In the genomic region with DNA sequence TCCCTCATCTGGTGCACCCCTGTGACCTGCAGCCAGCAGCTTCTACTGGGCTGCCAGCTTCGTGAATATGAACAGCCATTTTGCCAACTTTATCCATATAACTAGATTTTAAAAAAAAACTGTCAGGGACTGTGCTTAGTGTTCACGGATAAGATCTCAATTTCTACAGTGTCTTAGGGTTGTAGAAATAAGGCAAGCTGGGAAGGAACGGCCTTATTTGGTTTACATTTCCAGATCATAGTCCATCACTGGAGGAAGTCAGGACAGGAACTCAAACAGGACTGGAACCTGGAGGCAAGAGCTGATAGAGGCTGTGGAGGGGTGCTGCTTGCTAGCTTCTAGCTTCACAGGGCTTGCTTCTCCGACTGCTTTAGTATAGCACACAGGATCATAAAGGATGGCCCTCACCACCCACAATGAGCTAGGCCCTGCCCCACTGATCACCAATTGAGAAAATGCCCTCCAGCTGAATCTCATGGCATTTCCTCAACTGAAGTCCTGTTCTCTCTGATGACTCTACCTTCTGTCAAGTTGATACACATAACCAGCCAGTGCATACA, we compare ENCODE assay signal across 8 mouse cellular contexts. TPM values are rescaled to one million over a fixed set of nuclear protein-coding genes. Genes with fewer than 3 reads are reported as not detected.
DNase-seq lines count a peak whose midpoint lies in the region; ATAC-seq and TF ChIP-seq lines count a peak whose summit lies in the region.

No protein-coding gene starts in this region.

- peak overlapping the region; percentile 66 for H3K4me2 ChIP-seq in heart, embryonic 15.5 days
- H3K4me2 ChIP-seq in forebrain, embryonic 15.5 days (replicated peaks): peak overlapping the region; percentile 73

- no peak for ATAC-seq in heart, embryonic 15.5 days (replicated peaks; ENCODE audit: insufficient number of reproducible peaks, insufficient read depth, low FRiP score, low read depth)
- ATAC-seq in forebrain, embryonic 15.5 days (replicated peaks): no peak
- no peak for ATAC-seq in erythroid progenitor cell, adult 5-6 weeks (replicated peaks; ENCODE audit: low FRiP score, poor library complexity, severe bottlenecking)

- H3K27me3 ChIP-seq in heart, embryonic 15.5 days: no peaks in the 10 kb centered on the region
- no peaks in the 10 kb centered on the region for H3K27me3 ChIP-seq in forebrain, embryonic 15.5 days
- H3K27me3 ChIP-seq in midbrain, embryonic 10.5 days (ENCODE audit: low read depth, poor library complexity, severe bottlenecking): no peaks in the 10 kb centered on the region

- H3K36me3 ChIP-seq in heart, embryonic 15.5 days: no peaks in the 10 kb centered on the region
- H3K36me3 ChIP-seq in ES-E14 (ENCODE audit: control insufficient read depth, insufficient read depth, low read length, poor library complexity, severe bottlenecking): peaks cover 10% of the 10 kb centered on the region
- no peaks in the 10 kb centered on the region for H3K36me3 ChIP-seq in forebrain, embryonic 15.5 days
- H3K36me3 ChIP-seq in midbrain, embryonic 10.5 days: peaks cover 25% of the 10 kb centered on the region

- H3K4me3 ChIP-seq in heart, embryonic 15.5 days: peak overlapping the region; percentile 92
- H3K4me3 ChIP-seq in ES-E14 (ENCODE audit: insufficient read depth in 1 of 2, low read depth in 1 of 2, low read length in 2 of 2, poor library complexity in 1 of 2, severe bottlenecking in 1 of 2): peak overlapping the region; percentile 83 to 85
- peak overlapping the region; percentile 95 for H3K4me3 ChIP-seq in forebrain, embryonic 15.5 days
- peak overlapping the region; percentile 97 for H3K4me3 ChIP-seq in midbrain, embryonic 10.5 days

- WGBS in heart, embryonic 15.5 days: 28% methylated on average over 4 of the region's 4 CpGs
- 35% methylated on average over 4 of the region's 4 CpGs for WGBS in forebrain, embryonic 15.5 days
- WGBS in midbrain, embryonic 10.5 days: 47% methylated on average over 4 of the region's 4 CpGs

- H3K9ac ChIP-seq in heart, embryonic 15.5 days: peak overlapping the region; percentile 98
- peak overlapping the region; percentile 94 for H3K9ac ChIP-seq in ES-E14 (ENCODE audit: insufficient read depth, low read depth, low read length, poor library complexity, severe bottlenecking)
- H3K9ac ChIP-seq in forebrain, embryonic 15.5 days (replicated peaks): peak overlapping the region; percentile 97

- peak overlapping the region; percentile 95 for H3K27ac ChIP-seq in heart, embryonic 15.5 days
- H3K27ac ChIP-seq in ES-E14 (ENCODE audit: insufficient read depth, low read depth, low read length, poor library complexity, severe bottlenecking): peak overlapping the region; percentile 98; the same call in 1 of the 2 replicates
- peak overlapping the region; percentile 99 for H3K27ac ChIP-seq in forebrain, embryonic 15.5 days (replicated peaks)
- peak overlapping the region; percentile 100 for H3K27ac ChIP-seq in midbrain, embryonic 10.5 days (replicated peaks)

- peaks cover 20% of the 10 kb centered on the region for H3K4me1 ChIP-seq in heart, embryonic 15.5 days (replicated peaks)
- peaks cover 0 to 7% of the 10 kb centered on the region in 2 experiments; a peak in 1 of 4 replicates for H3K4me1 ChIP-seq in ES-E14 (ENCODE audit: control insufficient read depth in 2 of 2, insufficient read depth in 2 of 2, low read length in 2 of 2, poor library complexity in 1 of 2)
- peaks cover 27% of the 10 kb centered on the region for H3K4me1 ChIP-seq in forebrain, embryonic 15.5 days
- H3K4me1 ChIP-seq in midbrain, embryonic 10.5 days: peaks cover 25% of the 10 kb centered on the region

- DNase-seq in heart, adult 18-20 months: no peak
- no peak for DNase-seq in ES-E14 (ENCODE audit: low read depth, low spot score)
- no peak for DNase-seq in midbrain, embryonic 10.5 days (ENCODE audit: low spot score)
- no peak for DNase-seq in frontal cortex, postnatal 10 days (ENCODE audit: low spot score in 2 of 2)
- no peak for DNase-seq in spleen, postnatal 14 days (ENCODE audit: low spot score in 2 of 2)

- in situ Hi-C loops in ES-E14 (cut with MboI; ENCODE audit: low sequenced_read_pairs in 2 of 2, unreplicated experiment in 2 of 2): no loop called here

- no peaks in the 10 kb centered on the region for H3K9me3 ChIP-seq in heart, embryonic 15.5 days (replicated peaks)
- H3K9me3 ChIP-seq in ES-E14 (ENCODE audit: control insufficient read depth, insufficient read depth, low read depth, low read length): no peaks in the 10 kb centered on the region
- H3K9me3 ChIP-seq in forebrain, embryonic 15.5 days: no peaks in the 10 kb centered on the region
- H3K9me3 ChIP-seq in midbrain, embryonic 10.5 days (replicated peaks): no peaks in the 10 kb centered on the region

TF ChIP-seq in ES-E14, 5 proteins besides CTCF, POLR2A, EP300 and RAD21:
- TF ChIP-seq ZNF384 (IDR thresholded peaks at IDR 0.05; ENCODE audit: low read depth, low read length): no peak
- TF ChIP-seq ZC3H11A (IDR thresholded peaks at IDR 0.05; ENCODE audit: borderline replicate concordance, low read depth, low read length): no peak
- TF ChIP-seq MAFK (IDR thresholded peaks at IDR 0.05; ENCODE audit: insufficient read depth, low read depth, low read length): no peak
- no peak for TF ChIP-seq CHD2 (IDR thresholded peaks at IDR 0.05; ENCODE audit: low read depth, low read length)

RNA-seq across cellular contexts. Expression of a gene that starts 1.4 kb away (rescaled TPM):
- 15.9 and 21.0 TPM in 2 replicates for polyA plus RNA-seq in heart, embryonic 15.5 days (2015; fragmentation: Nextera tagmentation; extraction: Ambion mirVana)
- total RNA-seq in heart, adult 18-20 months (2021): 10 to 100 TPM; 69.3 to 72.8 TPM
- 84.4 and 93.8 TPM in 2 replicates for total RNA-seq in ES-E14 (2012; rRNA removed)
- polyA plus RNA-seq in forebrain, embryonic 15.5 days (2015; fragmentation: Nextera tagmentation; extraction: Ambion mirVana): 52.4 and 57.9 TPM in 2 replicates
- 48.9 and 56.6 TPM in 2 replicates for polyA plus RNA-seq in midbrain, embryonic 10.5 days (2016; fragmentation: Nextera tagmentation; extraction: Ambion mirVana)
- 32.4 and 38.1 TPM in 2 replicates for total RNA-seq in erythroid progenitor cell, adult 5-6 weeks (2015; ENCODE audit: low replicate concordance)
- total RNA-seq in erythroid progenitor cell, adult 5-6 weeks (2017; ENCODE audit: low replicate concordance): 21.2 and 38.1 TPM in 2 replicates

RNA-seq across cellular contexts. Expression of a gene that starts 16.4 kb away (rescaled TPM):
- polyA plus RNA-seq in heart, embryonic 15.5 days (2015; fragmentation: Nextera tagmentation; extraction: Ambion mirVana): 7.1 and 7.2 TPM in 2 replicates
- total RNA-seq in heart, adult 18-20 months (2021): 1 to 10 TPM; 2.7 to 3.5 TPM
- total RNA-seq in ES-E14 (2012; rRNA removed): 0.63 and 0.67 TPM in 2 replicates
- 8.6 and 9.0 TPM in 2 replicates for polyA plus RNA-seq in forebrain, embryonic 15.5 days (2015; fragmentation: Nextera tagmentation; extraction: Ambion mirVana)
- 2.1 and 2.9 TPM in 2 replicates for polyA plus RNA-seq in midbrain, embryonic 10.5 days (2016; fragmentation: Nextera tagmentation; extraction: Ambion mirVana)
- total RNA-seq in erythroid progenitor cell, adult 5-6 weeks (2015; ENCODE audit: low replicate concordance): 0.36 and 0.84 TPM in 2 replicates
- total RNA-seq in erythroid progenitor cell, adult 5-6 weeks (2017; ENCODE audit: low replicate concordance): not detected in 2 replicates

RNA-seq across cellular contexts. Expression of a gene that starts 27.7 kb away (rescaled TPM):
- 29.5 and 30.3 TPM in 2 replicates for polyA plus RNA-seq in heart, embryonic 15.5 days (2015; fragmentation: Nextera tagmentation; extraction: Ambion mirVana)
- total RNA-seq in heart, adult 18-20 months (2021): 10 to 100 TPM; 23.9 to 26.6 TPM
- total RNA-seq in ES-E14 (2012; rRNA removed): 9.6 and 11.3 TPM in 2 replicates
- polyA plus RNA-seq in forebrain, embryonic 15.5 days (2015; fragmentation: Nextera tagmentation; extraction: Ambion mirVana): 65.6 and 74.9 TPM in 2 replicates
- 56.1 and 62.9 TPM in 2 replicates for polyA plus RNA-seq in midbrain, embryonic 10.5 days (2016; fragmentation: Nextera tagmentation; extraction: Ambion mirVana)
- 20.5 and 37.8 TPM in 2 replicates for total RNA-seq in erythroid progenitor cell, adult 5-6 weeks (2015; ENCODE audit: low replicate concordance)
- 13.5 and 18.4 TPM in 2 replicates for total RNA-seq in erythroid progenitor cell, adult 5-6 weeks (2017; ENCODE audit: low replicate concordance)
